Mouse (Mus musculus) thymus, adult 2 months (tissue): ENCODE results near the gene Bbip1.
"Not testable (repeated sequence)": the region's sequence is repeated elsewhere in the genome, so short reads cannot be mapped to it uniquely, and the experiment has no call there.

Experiments
- CTCF ChIP-seq: fragments of 200-500 bp; IDR thresholded peaks from 2 replicates; pipeline ENCODE4 v1.5.1; 2012; ENCODE audit warnings: mild to moderate bottlenecking, control low read depth, low read length, moderate library complexity, borderline replicate concordance; ENCODE audit not compliant: control insufficient read depth, poor library complexity, insufficient read depth; ENCODE audit errors: extremely low read depth
- POLR2A ChIP-seq: fragments of 200-500 bp; IDR thresholded peaks from 2 replicates; pipeline ENCODE4 v1.6.1; 2012; ENCODE audit warnings: mild to moderate bottlenecking, low read length, control low read depth, moderate library complexity; ENCODE audit not compliant: control insufficient read depth, poor library complexity, insufficient read depth; ENCODE audit errors: extremely low read depth

DNA sequence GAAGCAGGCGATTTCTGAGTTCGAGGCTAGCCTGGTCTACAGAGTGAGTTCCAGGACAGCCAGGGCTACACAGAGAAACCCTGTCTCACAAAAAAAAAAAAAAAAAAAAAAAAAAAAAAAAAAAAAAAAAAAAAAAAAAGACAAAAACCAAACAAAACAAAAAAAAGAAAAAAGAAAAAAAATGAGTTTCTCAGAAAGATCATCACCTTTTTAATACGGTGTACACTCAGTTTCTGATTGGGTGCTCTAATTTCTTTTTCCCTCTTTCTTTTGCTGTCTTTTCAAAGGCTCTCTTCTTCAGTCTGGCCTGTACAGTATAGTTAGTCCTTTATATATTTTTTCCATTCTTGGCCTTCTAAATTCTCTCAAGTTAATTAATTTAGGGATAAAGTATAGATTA, 19.9 kb upstream of the Bbip1 start:
- TF ChIP-seq CTCF, POLR2A: not testable (repeated sequence)
